Mouse (Mus musculus): ENCODE data around the gene Elobl. TPM values are rescaled to one million over a fixed set of nuclear protein-coding genes. Genes with fewer than 3 reads are reported as not detected.
"Not testable (repeated sequence)": the region's sequence is repeated elsewhere in the genome, so short reads cannot be mapped to it uniquely, and the experiment has no call there.

The Elobl gene
- total and polyA plus RNA-seq, 3 experiments: not detected

GRCm38 (mm10) chr11:88997343-88997742, 30.6 kb upstream of the Elobl start:
- dilution Hi-C loops (cut with MboI; ENCODE audit: extremely low pct_ligation_motif_present, extremely low pct_unique_long_range_greater_than_20kb, low sequenced_read_pairs); DNase-seq (ENCODE audit: extremely low read depth); H3K4me2 ChIP-seq (ENCODE audit: insufficient read depth, low read depth, poor library complexity, severe bottlenecking); H3K27me3 ChIP-seq (replicated peaks); H3K9ac ChIP-seq (ENCODE audit: insufficient read depth, low read depth); H3K4me3 ChIP-seq (replicated peaks in 1 of 3; ENCODE audit: low read depth in 2 of 3, low read length in 2 of 3, poor library complexity in 1 of 3); H3K27ac ChIP-seq (ENCODE audit: insufficient read depth, low read depth); H3K9me3 ChIP-seq (replicated peaks; ENCODE audit: low read length): not testable (repeated sequence)
- in situ Hi-C loops (cut with MboI; ENCODE audit: low pct_ligation_motif_present, low pct_unique_long_range_greater_than_20kb, low sequenced_read_pairs): loop anchor here (10.0 kb wide), 1 partner anchor 307 kb away; the partner anchor contains the start of gene Nog
- peak in 1 of 2 experiments; percentile 45; a peak in 2 of 4 replicates for TF ChIP-seq CTCF (conservative IDR thresholded peaks at IDR 0.05 in 1 of 2, IDR thresholded peaks at IDR 0.05 in 1 of 2; ENCODE audit: low read depth in 2 of 2, low read length in 2 of 2)
- Histone ChIP-seq H3K4me1 (ENCODE audit: control insufficient read depth in 1 of 2, insufficient read depth in 2 of 2) (peaks cover 15 to 55% of the 10 kb centered on the region in 2 experiments), H3K36me3 (replicated peaks in 1 of 2; ENCODE audit: control insufficient read depth in 1 of 2, insufficient read depth in 1 of 2, low read length in 1 of 2) (peaks cover 0 to 14% of the 10 kb centered on the region in 2 experiments), H3K79me2 (replicated peaks; ENCODE audit: control insufficient read depth, extremely low read depth, insufficient read depth, poor library complexity, severe bottlenecking) (peaks cover 24% of the 10 kb centered on the region)

DNA sequence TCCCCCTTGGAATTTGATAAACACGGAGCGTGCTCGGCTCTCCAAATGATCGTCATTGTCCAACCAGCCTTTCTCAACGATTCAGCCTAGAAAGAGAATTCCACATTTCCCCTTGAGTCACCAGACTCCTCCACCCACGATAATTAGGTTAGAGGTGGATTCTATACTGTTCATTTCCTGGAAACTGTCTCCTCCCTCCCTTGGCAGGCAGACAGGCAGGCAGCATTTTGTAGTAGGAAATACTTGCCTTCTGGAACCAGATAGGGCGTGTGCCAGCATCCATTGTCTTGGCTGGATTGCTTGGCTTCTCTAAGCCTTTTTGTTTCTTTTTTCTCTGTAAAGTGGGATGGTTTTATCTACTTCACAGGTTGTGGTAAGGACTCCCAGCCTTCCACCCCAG, 29.7 kb upstream of the Elobl start:
- no peak overlapping the region for H3K4me2 ChIP-seq (ENCODE audit: insufficient read depth, low read depth, poor library complexity, severe bottlenecking)
- in situ Hi-C loops (cut with MboI; ENCODE audit: low pct_ligation_motif_present, low pct_unique_long_range_greater_than_20kb, low sequenced_read_pairs): loop anchor here (10.0 kb wide), 1 partner anchor 308 kb away; the partner anchor contains the start of gene Nog
- no peak overlapping the region for H3K9ac ChIP-seq (ENCODE audit: insufficient read depth, low read depth)

DNA sequence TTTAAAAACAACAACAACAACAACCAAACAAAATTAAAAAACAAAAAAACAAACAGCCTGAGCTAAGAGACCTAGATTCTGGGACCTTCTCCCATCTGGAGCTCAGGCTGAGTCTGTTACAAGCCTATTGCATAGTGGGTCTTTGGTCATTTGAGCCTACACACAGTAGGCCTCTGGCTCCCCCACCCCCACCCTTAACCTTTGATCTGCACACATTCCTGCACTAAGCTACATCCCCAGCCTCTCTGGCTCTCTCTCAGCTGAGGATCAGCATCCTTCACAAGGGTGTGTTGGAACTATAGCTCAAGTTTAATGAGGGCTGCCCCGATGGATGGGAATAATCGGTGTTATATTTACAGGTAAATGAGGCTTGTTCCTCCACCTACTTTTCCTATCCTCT, 28.9 kb upstream of the Elobl start:
- H3K9ac ChIP-seq (ENCODE audit: insufficient read depth, low read depth): no peak overlapping the region
- TF ChIP-seq ZKSCAN1 (IDR thresholded peaks at IDR 0.05; ENCODE audit: borderline replicate concordance, low read depth, low read length) (peak; percentile 71), USF2 (conservative IDR thresholded peaks at IDR 0.05; ENCODE audit: low read depth, low read length) (no peak)
- H3K9me3 ChIP-seq (replicated peaks; ENCODE audit: low read length): no peaks in the 10 kb centered on the region
- H3K4me2 ChIP-seq (ENCODE audit: insufficient read depth, low read depth, poor library complexity, severe bottlenecking): no peak overlapping the region
- peaks cover 11% of the 10 kb centered on the region for H3K79me2 ChIP-seq (replicated peaks; ENCODE audit: control insufficient read depth, extremely low read depth, insufficient read depth, poor library complexity, severe bottlenecking)
- no peaks in the 10 kb centered on the region for H3K27me3 ChIP-seq (replicated peaks)
- DNase-seq (ENCODE audit: extremely low read depth): no peak
- H3K4me3 ChIP-seq (replicated peaks in 1 of 3; ENCODE audit: low read depth in 2 of 3, low read length in 2 of 3, poor library complexity in 1 of 3): no peak overlapping the region
- in situ Hi-C loops (cut with MboI; ENCODE audit: low pct_ligation_motif_present, low pct_unique_long_range_greater_than_20kb, low sequenced_read_pairs): loop anchor here (10.0 kb wide), 1 partner anchor 309 kb away; the partner anchor contains the start of gene Nog
- H3K36me3 ChIP-seq (replicated peaks in 1 of 2; ENCODE audit: control insufficient read depth in 1 of 2, insufficient read depth in 1 of 2, low read length in 1 of 2): peaks cover 6 to 13% of the 10 kb centered on the region in 2 experiments
- dilution Hi-C loops (cut with MboI; ENCODE audit: extremely low pct_ligation_motif_present, extremely low pct_unique_long_range_greater_than_20kb, low sequenced_read_pairs): no loop called here
- no peak overlapping the region for H3K27ac ChIP-seq (ENCODE audit: insufficient read depth, low read depth)
- peaks cover 5 to 40% of the 10 kb centered on the region in 2 experiments; a peak in 2 of 4 replicates for H3K4me1 ChIP-seq (ENCODE audit: control insufficient read depth in 1 of 2, insufficient read depth in 2 of 2)

More for the DNA sequence above, 29.7 kb upstream of the Elobl start:
- Histone ChIP-seq H3K27me3 (replicated peaks) (no peaks in the 10 kb centered on the region), H3K4me3 (replicated peaks in 1 of 3; ENCODE audit: low read depth in 2 of 3, low read length in 2 of 3, poor library complexity in 1 of 3) (no peak overlapping the region), H3K9me3 (replicated peaks; ENCODE audit: low read length) (no peaks in the 10 kb centered on the region), H3K4me1 (ENCODE audit: control insufficient read depth in 1 of 2, insufficient read depth in 2 of 2) (peaks cover 11 to 47% of the 10 kb centered on the region in 2 experiments), H3K79me2 (replicated peaks; ENCODE audit: control insufficient read depth, extremely low read depth, insufficient read depth, poor library complexity, severe bottlenecking) (peaks cover 19% of the 10 kb centered on the region), H3K27ac (ENCODE audit: insufficient read depth, low read depth) (no peak overlapping the region), H3K36me3 (replicated peaks in 1 of 2; ENCODE audit: control insufficient read depth in 1 of 2, insufficient read depth in 1 of 2, low read length in 1 of 2) (peaks cover 0 to 11% of the 10 kb centered on the region in 2 experiments)
- TF ChIP-seq SMC3 (IDR thresholded peaks at IDR 0.05; ENCODE audit: low read depth, low read length) (no peak), ZMIZ1 (IDR thresholded peaks at IDR 0.05; ENCODE audit: low read depth, low read length) (no peak), JUN (IDR thresholded peaks at IDR 0.05; ENCODE audit: insufficient read depth, low read depth, low read length) (no peak), ZKSCAN1 (IDR thresholded peaks at IDR 0.05; ENCODE audit: borderline replicate concordance, low read depth, low read length) (no peak), ZNF384 (IDR thresholded peaks at IDR 0.05; ENCODE audit: low read depth, low read length) (no peak), E2F4 (IDR thresholded peaks at IDR 0.05; ENCODE audit: insufficient replicate concordance, low read depth, low read length) (no peak), UBTF (IDR thresholded peaks at IDR 0.05; ENCODE audit: low read depth, low read length) (no peak), MAX (IDR thresholded peaks at IDR 0.05; ENCODE audit: low read length) (no peak), USF1 (IDR thresholded peaks at IDR 0.05; ENCODE audit: low read depth, low read length) (no peak), NRF1 (IDR thresholded peaks at IDR 0.05; ENCODE audit: low read depth, low read length) (no peak), RCOR1 (conservative IDR thresholded peaks at IDR 0.05; ENCODE audit: low read depth, low read length) (no peak), MYC (IDR thresholded peaks at IDR 0.05; ENCODE audit: low read depth, low read length) (no peak), ETS1 (conservative IDR thresholded peaks at IDR 0.05; ENCODE audit: low read depth, low read length) (no peak)
- DNase-seq (ENCODE audit: extremely low read depth): no peak
- dilution Hi-C loops (cut with MboI; ENCODE audit: extremely low pct_ligation_motif_present, extremely low pct_unique_long_range_greater_than_20kb, low sequenced_read_pairs): no loop called here

Data from CH12.LX (cell line).